Mouse (Mus musculus): Measurements from ENCODE around the gene Apon. TPM values are rescaled to one million over a fixed set of nuclear protein-coding genes. Genes with fewer than 3 reads are reported as not detected.

Apon gene
- polyA plus RNA-seq, 1 experiment from 2014 or later, result 0.24 TPM

DNA sequence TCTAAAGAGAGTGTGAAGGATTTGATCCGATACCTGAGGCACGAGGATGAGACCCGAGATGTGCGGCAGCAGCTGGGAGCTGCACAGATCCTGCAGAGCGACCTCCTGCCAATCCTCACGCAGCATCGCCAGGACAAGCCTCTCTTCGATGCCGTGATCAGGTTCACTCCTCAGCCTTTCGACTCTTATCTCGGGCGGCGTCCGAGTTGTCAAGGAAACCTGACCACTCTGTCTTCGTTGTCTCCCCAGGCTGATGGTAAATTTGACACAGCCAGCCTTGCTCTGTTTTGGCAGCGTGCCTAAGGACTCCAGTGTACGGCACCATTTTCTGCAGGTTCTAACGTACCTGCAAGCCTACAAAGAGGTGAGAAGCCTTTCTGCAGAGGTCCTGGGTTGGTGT is 13.8 kb upstream of the Apon start:
- peaks cover 19% of the 10 kb centered on the region for H3K4me1 ChIP-seq (ENCODE audit: control insufficient read depth, insufficient read depth, low read length)
- no peaks in the 10 kb centered on the region for H3K9me3 ChIP-seq (ENCODE audit: control insufficient read depth, low read length)
- 89% methylated on average over 18 of the region's 18 CpGs for WGBS
- H3K4me2 ChIP-seq (ENCODE audit: low read depth, low read length), result no peak overlapping the region
- H3K27me3 ChIP-seq (replicated peaks; ENCODE audit: control insufficient read depth, insufficient read depth, low read length), result no peaks in the 10 kb centered on the region
- DNase-seq (ENCODE audit: low spot score), result no peak
- ATAC-seq (ENCODE audit: low read depth), result no peak
- peaks cover 53% of the 10 kb centered on the region for H3K36me3 ChIP-seq (ENCODE audit: control insufficient read depth, insufficient read depth, low read length)
- no peak overlapping the region for H3K4me3 ChIP-seq (ENCODE audit: low read depth, low read length)
- no peak overlapping the region for H3K9ac ChIP-seq (ENCODE audit: low read depth, low read length)
- no peak overlapping the region for H3K27ac ChIP-seq (replicated peaks; ENCODE audit: low read depth, low read length)

DNA sequence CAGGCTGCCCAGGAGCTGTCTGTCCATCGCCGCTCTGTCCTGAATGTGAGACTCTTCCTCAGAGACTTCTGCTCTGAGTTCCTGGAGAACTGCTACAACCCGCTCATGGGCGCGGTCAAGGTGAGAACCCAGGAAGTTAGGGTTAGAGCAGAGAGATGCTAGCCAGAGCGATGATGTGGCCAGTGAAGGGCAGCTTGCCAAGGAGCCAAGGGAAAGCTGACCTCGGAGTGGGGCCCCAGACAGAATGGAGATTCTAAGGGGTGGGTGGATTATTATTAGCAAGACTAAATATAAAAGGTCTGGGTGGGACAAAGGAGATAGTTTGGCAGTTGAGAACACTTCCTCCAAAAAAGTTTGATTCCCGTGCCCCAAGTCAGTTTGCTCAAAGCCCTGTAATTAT is 10.6 kb upstream of the Apon start:
- peaks cover 2% of the 10 kb centered on the region; the same call in 1 of the 2 replicates for H3K4me1 ChIP-seq (ENCODE audit: control insufficient read depth, insufficient read depth, low read length)
- H3K27me3 ChIP-seq (replicated peaks; ENCODE audit: control insufficient read depth, insufficient read depth, low read length), result no peaks in the 10 kb centered on the region
- no peak overlapping the region for H3K27ac ChIP-seq (replicated peaks; ENCODE audit: low read depth, low read length)
- H3K4me2 ChIP-seq (ENCODE audit: low read depth, low read length), result no peak overlapping the region
- H3K9me3 ChIP-seq (ENCODE audit: control insufficient read depth, low read length), result no peaks in the 10 kb centered on the region
- peaks cover 84% of the 10 kb centered on the region for H3K36me3 ChIP-seq (ENCODE audit: control insufficient read depth, insufficient read depth, low read length)
- DNase-seq (ENCODE audit: low spot score), result peak; percentile 21
- H3K9ac ChIP-seq (ENCODE audit: low read depth, low read length), result no peak overlapping the region
- no peak overlapping the region for H3K4me3 ChIP-seq (ENCODE audit: low read depth, low read length)
- ATAC-seq (ENCODE audit: low read depth), result no peak
- 92% methylated on average over 8 of the region's 8 CpGs for WGBS

DNA sequence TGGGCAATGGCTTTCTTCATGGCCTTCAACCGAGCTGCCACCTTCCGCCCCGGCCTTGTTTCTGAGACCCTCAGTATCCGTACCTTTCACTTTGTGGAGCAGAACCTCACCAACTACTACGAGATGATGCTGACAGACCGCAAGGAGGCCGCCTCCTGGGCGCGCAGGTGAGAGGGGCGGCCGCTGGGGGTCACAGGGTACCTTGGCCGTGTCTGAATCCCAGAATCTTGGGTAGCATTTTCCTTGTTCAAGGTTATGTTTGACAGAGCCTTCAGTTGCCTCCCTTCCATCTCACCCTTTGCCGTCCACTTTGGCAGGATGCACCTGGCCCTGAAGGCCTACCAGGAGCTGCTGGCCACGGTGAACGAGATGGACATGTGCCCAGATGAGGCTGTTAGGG is 9.8 kb upstream of the Apon start:
- Histone ChIP-seq H3K9me3 (ENCODE audit: control insufficient read depth, low read length) (no peaks in the 10 kb centered on the region), H3K36me3 (ENCODE audit: control insufficient read depth, insufficient read depth, low read length) (peaks cover 92% of the 10 kb centered on the region), H3K4me3 (ENCODE audit: low read depth, low read length) (no peak overlapping the region), H3K9ac (ENCODE audit: low read depth, low read length) (no peak overlapping the region), H3K4me2 (ENCODE audit: low read depth, low read length) (no peak overlapping the region), H3K27ac (replicated peaks; ENCODE audit: low read depth, low read length) (no peak overlapping the region), H3K27me3 (replicated peaks; ENCODE audit: control insufficient read depth, insufficient read depth, low read length) (no peaks in the 10 kb centered on the region), H3K4me1 (ENCODE audit: control insufficient read depth, insufficient read depth, low read length) (no peaks in the 10 kb centered on the region)
- DNase-seq (ENCODE audit: low spot score) (no peak), ATAC-seq (ENCODE audit: low read depth) (no peak)
- 95% methylated on average over 15 of the region's 15 CpGs for WGBS

DNA sequence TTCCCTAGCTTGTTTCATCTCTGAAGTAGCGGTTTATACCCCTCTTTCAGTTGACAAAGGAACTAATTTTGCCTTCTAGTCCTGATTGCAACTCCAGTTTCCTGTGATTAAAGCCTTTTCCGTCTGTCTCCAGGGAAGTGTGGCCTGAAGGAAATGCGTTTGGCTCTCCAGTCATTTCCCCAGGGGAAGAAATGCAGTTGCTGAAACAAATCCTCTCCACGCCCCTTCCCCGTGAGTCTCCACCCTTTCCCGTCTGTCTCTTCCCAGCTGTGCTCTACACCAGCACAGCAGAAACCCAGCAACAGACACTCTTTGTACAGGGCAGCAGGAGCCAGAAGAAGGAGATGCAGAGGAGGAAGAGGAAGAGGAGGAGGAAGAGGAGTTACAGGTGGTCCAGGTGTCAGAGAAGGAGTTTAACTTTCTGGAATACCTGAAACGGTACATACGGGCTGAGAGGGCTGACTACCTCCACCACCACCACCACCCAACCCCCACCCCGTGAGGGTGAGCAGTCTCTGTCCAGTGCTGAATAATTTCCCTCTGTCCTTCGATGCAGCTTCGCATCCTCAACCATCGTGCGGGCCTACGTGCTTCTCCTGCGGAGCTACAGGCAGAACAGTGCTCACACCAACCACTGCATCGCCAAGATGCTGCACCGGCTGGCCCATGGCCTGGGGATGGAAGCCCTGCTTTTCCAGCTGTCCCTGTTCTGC is 6.7 kb upstream of the Apon start:
- ATAC-seq (ENCODE audit: low read depth) (peak; percentile 66; the same call in 1 of the 2 replicates), DNase-seq (ENCODE audit: low spot score) (peak; percentile 87)
- Histone ChIP-seq H3K9me3 (ENCODE audit: control insufficient read depth, low read length) (no peaks in the 10 kb centered on the region), H3K27ac (replicated peaks; ENCODE audit: low read depth, low read length) (peak overlapping the region; percentile 45), H3K36me3 (ENCODE audit: control insufficient read depth, insufficient read depth, low read length) (peaks cover 98% of the 10 kb centered on the region), H3K4me2 (ENCODE audit: low read depth, low read length) (0 out of 2 replicates have a peak overlapping the region, but pooled peaks have one; percentile 15), H3K9ac (ENCODE audit: low read depth, low read length) (no peak overlapping the region), H3K27me3 (replicated peaks; ENCODE audit: control insufficient read depth, insufficient read depth, low read length) (no peaks in the 10 kb centered on the region), H3K4me3 (ENCODE audit: low read depth, low read length) (no peak overlapping the region), H3K4me1 (ENCODE audit: control insufficient read depth, insufficient read depth, low read length) (no peaks in the 10 kb centered on the region)
- 66% methylated on average over 16 of the region's 17 CpGs for WGBS

DNA sequence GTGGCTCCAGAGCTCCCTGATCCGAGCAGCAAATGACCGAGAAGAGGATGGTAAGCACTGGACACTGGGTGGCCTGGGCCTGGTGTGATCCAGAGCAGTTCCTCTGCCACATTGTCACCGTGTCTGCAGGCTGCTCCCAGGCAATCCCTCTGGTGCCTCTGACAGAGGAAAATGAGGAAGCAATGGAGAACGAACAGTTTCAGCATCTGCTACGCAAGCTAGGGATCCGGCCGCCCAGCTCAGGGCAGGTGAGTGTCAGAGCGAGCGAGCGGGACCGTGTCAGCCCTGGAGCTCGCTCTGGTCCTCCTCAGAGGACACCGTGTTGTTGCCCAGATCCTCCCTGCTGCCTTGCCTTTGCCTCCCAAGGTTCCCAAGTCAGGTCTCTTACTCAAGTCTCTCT is 3.3 kb upstream of the Apon start:
- no peak overlapping the region for H3K4me2 ChIP-seq (ENCODE audit: low read depth, low read length)
- 96% methylated on average over 11 of the region's 13 CpGs for WGBS
- ATAC-seq (ENCODE audit: low read depth) (no peak), DNase-seq (ENCODE audit: low spot score) (no peak)
- H3K4me3 ChIP-seq (ENCODE audit: low read depth, low read length), result no peak overlapping the region
- H3K9me3 ChIP-seq (ENCODE audit: control insufficient read depth, low read length), result no peaks in the 10 kb centered on the region
- H3K27me3 ChIP-seq (replicated peaks; ENCODE audit: control insufficient read depth, insufficient read depth, low read length), result no peaks in the 10 kb centered on the region
- no peak overlapping the region for H3K9ac ChIP-seq (ENCODE audit: low read depth, low read length)
- no peaks in the 10 kb centered on the region for H3K4me1 ChIP-seq (ENCODE audit: control insufficient read depth, insufficient read depth, low read length)
- peaks cover 76% of the 10 kb centered on the region for H3K36me3 ChIP-seq (ENCODE audit: control insufficient read depth, insufficient read depth, low read length)
- H3K27ac ChIP-seq (replicated peaks; ENCODE audit: low read depth, low read length), result no peak overlapping the region

DNA sequence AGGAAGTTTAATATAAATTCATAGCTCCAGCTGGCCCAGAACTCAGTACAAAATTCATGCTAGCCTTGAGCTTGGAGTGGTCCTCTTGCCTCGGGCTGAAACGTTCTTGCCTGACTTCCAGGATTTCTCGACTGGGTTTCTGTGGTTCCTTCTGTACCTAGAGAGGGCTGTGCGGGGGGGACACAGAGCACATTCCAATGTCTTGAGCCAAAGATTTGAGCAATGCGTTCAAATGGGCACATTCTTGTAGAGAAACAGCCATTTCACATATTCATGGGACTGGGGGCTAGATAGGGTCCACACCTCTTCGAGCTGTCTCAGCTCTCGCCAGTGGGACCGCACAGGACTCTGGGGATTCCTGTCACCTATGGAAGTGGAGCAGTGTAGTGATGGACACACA is 2.0 kb downstream of the Apon start:
- H3K4me3 ChIP-seq (ENCODE audit: low read depth, low read length), result no peak overlapping the region
- H3K27ac ChIP-seq (replicated peaks; ENCODE audit: low read depth, low read length), result no peak overlapping the region
- no peak overlapping the region for H3K4me2 ChIP-seq (ENCODE audit: low read depth, low read length)
- peaks cover 23% of the 10 kb centered on the region for H3K36me3 ChIP-seq (ENCODE audit: control insufficient read depth, insufficient read depth, low read length)
- 88% methylated on average over 8 of the region's 8 CpGs for WGBS
- H3K4me1 ChIP-seq (ENCODE audit: control insufficient read depth, insufficient read depth, low read length), result no peaks in the 10 kb centered on the region
- H3K9me3 ChIP-seq (ENCODE audit: control insufficient read depth, low read length), result no peaks in the 10 kb centered on the region
- DNase-seq (ENCODE audit: low spot score) (no peak), ATAC-seq (ENCODE audit: low read depth) (no peak)
- H3K9ac ChIP-seq (ENCODE audit: low read depth, low read length), result no peak overlapping the region
- no peaks in the 10 kb centered on the region for H3K27me3 ChIP-seq (replicated peaks; ENCODE audit: control insufficient read depth, insufficient read depth, low read length)

DNA sequence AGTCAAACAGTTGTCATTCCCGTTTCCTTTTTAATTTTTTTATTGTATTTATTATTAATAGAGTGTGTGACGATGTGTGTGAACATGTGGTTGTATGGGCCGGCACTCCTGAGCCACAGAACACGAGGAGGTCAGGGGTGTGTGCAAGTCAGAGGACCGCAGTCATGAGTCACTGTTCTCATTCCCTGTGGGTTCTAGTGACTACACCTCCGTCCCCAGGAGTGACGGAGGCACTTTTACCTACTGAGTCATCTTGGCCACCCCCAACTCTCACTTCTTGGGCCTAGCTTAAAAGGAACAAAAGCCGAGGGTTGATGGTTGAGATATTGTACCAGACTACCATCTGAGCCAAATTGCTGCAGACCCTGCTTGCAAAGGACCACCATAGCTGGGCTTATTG is 2.4 kb downstream of the Apon start:
- Histone ChIP-seq H3K4me2 (ENCODE audit: low read depth, low read length) (no peak overlapping the region), H3K36me3 (ENCODE audit: control insufficient read depth, insufficient read depth, low read length) (peaks cover 19% of the 10 kb centered on the region), H3K9me3 (ENCODE audit: control insufficient read depth, low read length) (no peaks in the 10 kb centered on the region), H3K9ac (ENCODE audit: low read depth, low read length) (no peak overlapping the region), H3K4me1 (ENCODE audit: control insufficient read depth, insufficient read depth, low read length) (no peaks in the 10 kb centered on the region), H3K27ac (replicated peaks; ENCODE audit: low read depth, low read length) (no peak overlapping the region), H3K27me3 (replicated peaks; ENCODE audit: control insufficient read depth, insufficient read depth, low read length) (no peaks in the 10 kb centered on the region), H3K4me3 (ENCODE audit: low read depth, low read length) (no peak overlapping the region)
- WGBS, result 82% methylated on average over 8 of the region's 8 CpGs
- ATAC-seq (ENCODE audit: low read depth), result no peak
- DNase-seq (ENCODE audit: low spot score), result no peak

DNA sequence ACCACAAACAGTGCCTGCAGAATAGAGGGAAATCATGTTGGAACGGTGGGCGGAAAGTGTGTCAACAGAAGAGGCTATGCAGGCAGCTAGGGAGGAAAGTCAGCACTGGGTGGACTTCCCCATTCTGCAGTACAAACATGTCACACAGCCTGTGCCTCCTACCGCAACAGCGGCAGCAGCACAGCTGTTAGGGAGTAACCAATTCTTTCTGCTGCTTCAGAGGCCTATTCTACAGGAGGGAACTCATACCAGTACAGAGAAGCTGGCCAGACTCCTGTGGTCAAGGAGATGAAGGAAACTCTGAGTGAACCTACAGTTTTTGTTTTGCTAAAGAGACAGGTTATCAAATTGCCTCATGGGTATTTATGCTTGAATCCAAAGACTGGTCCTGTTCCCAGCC is 5.1 kb downstream of the Apon start:
- no peaks in the 10 kb centered on the region for H3K4me1 ChIP-seq (ENCODE audit: control insufficient read depth, insufficient read depth, low read length)
- H3K4me3 ChIP-seq (ENCODE audit: low read depth, low read length), result no peak overlapping the region
- DNase-seq (ENCODE audit: low spot score) (peak; percentile 26), ATAC-seq (ENCODE audit: low read depth) (no peak)
- 73% methylated on average over 3 of the region's 4 CpGs for WGBS
- no peaks in the 10 kb centered on the region for H3K9me3 ChIP-seq (ENCODE audit: control insufficient read depth, low read length)
- no peaks in the 10 kb centered on the region for H3K27me3 ChIP-seq (replicated peaks; ENCODE audit: control insufficient read depth, insufficient read depth, low read length)
- H3K36me3 ChIP-seq (ENCODE audit: control insufficient read depth, insufficient read depth, low read length), result no peaks in the 10 kb centered on the region
- no peak overlapping the region for H3K4me2 ChIP-seq (ENCODE audit: low read depth, low read length)
- no peak overlapping the region for H3K9ac ChIP-seq (ENCODE audit: low read depth, low read length)
- H3K27ac ChIP-seq (replicated peaks; ENCODE audit: low read depth, low read length), result no peak overlapping the region

DNA sequence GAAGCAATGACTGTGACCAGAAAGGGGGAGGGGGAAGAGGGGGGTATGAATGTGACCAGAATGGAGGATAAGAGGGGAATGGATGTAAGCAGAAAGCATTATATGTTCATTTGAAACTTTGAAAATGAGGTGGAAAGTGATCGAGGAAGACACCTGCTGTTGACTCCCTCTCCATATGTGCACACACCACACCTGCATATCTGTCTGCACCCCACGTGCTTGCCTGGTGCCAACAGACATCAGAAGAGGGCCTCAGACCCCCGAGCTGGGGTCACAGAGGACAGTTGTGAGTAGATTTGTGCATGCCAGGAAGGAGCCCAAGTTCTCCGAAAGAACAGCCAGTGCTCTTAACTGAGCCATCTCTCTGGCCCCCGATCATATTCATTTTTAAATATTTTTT is 6.0 kb downstream of the Apon start:
- no peak overlapping the region for H3K27ac ChIP-seq (replicated peaks; ENCODE audit: low read depth, low read length)
- DNase-seq (ENCODE audit: low spot score) (no peak), ATAC-seq (ENCODE audit: low read depth) (no peak)
- H3K4me1 ChIP-seq (ENCODE audit: control insufficient read depth, insufficient read depth, low read length), result no peaks in the 10 kb centered on the region
- H3K36me3 ChIP-seq (ENCODE audit: control insufficient read depth, insufficient read depth, low read length), result no peaks in the 10 kb centered on the region
- no peaks in the 10 kb centered on the region for H3K27me3 ChIP-seq (replicated peaks; ENCODE audit: control insufficient read depth, insufficient read depth, low read length)
- no peak overlapping the region for H3K9ac ChIP-seq (ENCODE audit: low read depth, low read length)
- H3K4me2 ChIP-seq (ENCODE audit: low read depth, low read length), result no peak overlapping the region
- no peak overlapping the region for H3K4me3 ChIP-seq (ENCODE audit: low read depth, low read length)
- H3K9me3 ChIP-seq (ENCODE audit: control insufficient read depth, low read length), result no peaks in the 10 kb centered on the region
- WGBS, result 80% methylated on average over 5 of the region's 5 CpGs
